ENCODE assay signal across 8 mouse cellular contexts in the genomic region with DNA sequence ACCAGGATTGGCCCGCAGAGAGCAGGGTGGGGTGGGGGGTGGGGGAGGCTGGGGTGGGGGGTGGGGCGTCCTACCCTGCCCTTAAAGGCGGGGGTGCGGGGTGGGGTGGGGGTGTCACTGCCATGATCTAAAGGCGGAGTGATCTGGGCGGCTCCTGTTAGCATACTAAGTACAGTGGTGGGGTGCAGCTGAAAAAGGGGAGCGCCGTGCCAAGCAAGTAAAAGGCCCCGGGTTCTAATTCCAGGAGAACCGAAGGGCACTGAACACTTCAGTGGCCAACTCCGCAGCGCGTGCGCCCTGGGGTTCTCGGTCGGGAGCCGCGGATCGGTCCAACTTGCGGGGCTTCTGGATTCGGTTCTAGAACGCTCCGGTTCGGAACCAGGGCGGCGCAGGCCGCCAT. TPM values are rescaled to one million over a fixed set of nuclear protein-coding genes. Genes with fewer than 3 reads are reported as not detected.
DNase-seq lines count a peak whose midpoint lies in the region; ATAC-seq and TF ChIP-seq lines count a peak whose summit lies in the region.

No protein-coding gene starts in this region.

- H3K27ac ChIP-seq in neural tube, embryonic 11.5 days (ENCODE audit: low read depth, low read length), result no peak overlapping the region
- peak overlapping the region; percentile 77 for H3K27ac ChIP-seq in embryonic facial prominence, embryonic 14.5 days (replicated peaks; ENCODE audit: low read depth, low read length)
- peak overlapping the region; percentile 82 for H3K27ac ChIP-seq in limb, embryonic 12.5 days
- H3K27ac ChIP-seq in small intestine, adult 2 months (ENCODE audit: insufficient read depth, low read depth, low read length), result peak overlapping the region; percentile 21; the same call in 1 of the 2 replicates

- H3K4me2 ChIP-seq in neural tube, embryonic 11.5 days (ENCODE audit: low read depth), result peak overlapping the region; percentile 88
- H3K4me2 ChIP-seq in embryonic facial prominence, embryonic 14.5 days (ENCODE audit: low read depth, low read length), result peak overlapping the region; percentile 97
- peak overlapping the region; percentile 88 for H3K4me2 ChIP-seq in limb, embryonic 12.5 days

- no peaks in the 10 kb centered on the region for H3K9me3 ChIP-seq in neural tube, embryonic 11.5 days (ENCODE audit: control insufficient read depth, low read length)
- H3K9me3 ChIP-seq in embryonic facial prominence, embryonic 14.5 days (ENCODE audit: control insufficient read depth, low read length), result no peaks in the 10 kb centered on the region
- H3K9me3 ChIP-seq in limb, embryonic 12.5 days, result no peaks in the 10 kb centered on the region

- peak; percentile 63 for ATAC-seq in neural tube, embryonic 11.5 days (ENCODE audit: insufficient read depth, low FRiP score, low TSS enrichment)
- ATAC-seq in embryonic facial prominence, embryonic 14.5 days (ENCODE audit: low read depth), result no peak; the same call in 1 of the 2 replicates
- peak; percentile 39; the same call in 1 of the 2 replicates for ATAC-seq in limb, embryonic 12.5 days (ENCODE audit: insufficient number of reproducible peaks, insufficient read depth, low FRiP score, low TSS enrichment, low read depth)

- 0 out of 2 replicates have a peak, but pooled peaks cover 2% of the 10 kb centered on the region for H3K4me1 ChIP-seq in neural tube, embryonic 11.5 days (ENCODE audit: control insufficient read depth, insufficient read depth, low read length)
- 0 out of 2 replicates have a peak, but pooled peaks cover 12% of the 10 kb centered on the region for H3K4me1 ChIP-seq in embryonic facial prominence, embryonic 14.5 days (ENCODE audit: control insufficient read depth, insufficient read depth, low read length)
- H3K4me1 ChIP-seq in limb, embryonic 12.5 days (replicated peaks), result peaks cover 29% of the 10 kb centered on the region
- no peaks in the 10 kb centered on the region; the same call in 1 of the 2 replicates for H3K4me1 ChIP-seq in small intestine, adult 2 months (ENCODE audit: control insufficient read depth, insufficient read depth, insufficient read length, low read length)

- H3K9ac ChIP-seq in neural tube, embryonic 11.5 days (ENCODE audit: low read length), result peak overlapping the region; percentile 70
- H3K9ac ChIP-seq in embryonic facial prominence, embryonic 14.5 days (ENCODE audit: low read depth, low read length), result peak overlapping the region; percentile 78
- peak overlapping the region; percentile 69 for H3K9ac ChIP-seq in limb, embryonic 12.5 days (replicated peaks)

- under 1% methylated on average over 27 of the region's 27 CpGs for WGBS in neural tube, embryonic 11.5 days
- WGBS in embryonic facial prominence, embryonic 14.5 days, result 1% methylated on average over 14 of the region's 27 CpGs
- WGBS in limb, embryonic 12.5 days, result 0% methylated on average over 26 of the region's 27 CpGs
- WGBS in small intestine, adult 2 months, result under 1% methylated on average over 27 of the region's 27 CpGs

- no peaks in the 10 kb centered on the region for H3K27me3 ChIP-seq in neural tube, embryonic 11.5 days (ENCODE audit: control insufficient read depth, insufficient read depth, low read length)
- no peaks in the 10 kb centered on the region for H3K27me3 ChIP-seq in embryonic facial prominence, embryonic 14.5 days (replicated peaks; ENCODE audit: control insufficient read depth, insufficient read depth, low read length)
- no peaks in the 10 kb centered on the region for H3K27me3 ChIP-seq in limb, embryonic 12.5 days
- H3K27me3 ChIP-seq in small intestine, adult 2 months (ENCODE audit: control insufficient read depth, insufficient read depth, low read length), result no peaks in the 10 kb centered on the region

- H3K4me3 ChIP-seq in neural tube, embryonic 11.5 days (ENCODE audit: low read depth, low read length), result peak overlapping the region; percentile 43
- H3K4me3 ChIP-seq in embryonic facial prominence, embryonic 14.5 days (ENCODE audit: low read depth, low read length), result peak overlapping the region; percentile 63
- peak overlapping the region; percentile 55 for H3K4me3 ChIP-seq in limb, embryonic 12.5 days (replicated peaks)
- H3K4me3 ChIP-seq in small intestine, adult 2 months (ENCODE audit: low read depth, low read length), result peak overlapping the region; percentile 85

- no peak for TF ChIP-seq CTCF in small intestine, adult 2 months (IDR thresholded peaks at IDR 0.05; ENCODE audit: extremely low read depth, insufficient read length, insufficient replicate concordance, low read depth, low read length)

- no peaks in the 10 kb centered on the region for H3K36me3 ChIP-seq in neural tube, embryonic 11.5 days (ENCODE audit: control insufficient read depth, insufficient read depth, low read length)
- 0 out of 2 replicates have a peak, but pooled peaks cover 9% of the 10 kb centered on the region for H3K36me3 ChIP-seq in embryonic facial prominence, embryonic 14.5 days (ENCODE audit: control insufficient read depth, insufficient read depth, low read length)
- no peaks in the 10 kb centered on the region for H3K36me3 ChIP-seq in limb, embryonic 12.5 days
- peaks cover 6% of the 10 kb centered on the region for H3K36me3 ChIP-seq in small intestine, adult 2 months (ENCODE audit: control insufficient read depth, insufficient read depth, low read length)

- intact Hi-C loops in left cerebral cortex, postnatal 4 days (cut with DNase I), result loop anchor here (5.0 kb wide), 1 partner anchor 213 kb away; no protein-coding TSS in a partner anchor
- intact Hi-C loops in left cerebral cortex, postnatal 36 days (cut with DNase I), result loop anchor here (5.0 to 10.0 kb wide), 2 partner anchors 118 to 210 kb away; no protein-coding TSS in a partner anchor

- TF ChIP-seq POLR2A in small intestine, adult 2 months (IDR thresholded peaks at IDR 0.05; ENCODE audit: low read depth, low read length), result no peak

- no peak for DNase-seq in neural tube, embryonic 11.5 days (ENCODE audit: low spot score)
- DNase-seq in neural tube, embryonic 10.5 days (ENCODE audit: extremely low spot score, low spot score), result no peak
- peak; percentile 62 for DNase-seq in embryonic facial prominence, embryonic 14.5 days (ENCODE audit: low spot score)
- no peak for DNase-seq in left cerebral cortex, postnatal 4 days
- no peak for DNase-seq in left cerebral cortex, postnatal 36 days (ENCODE audit: low spot score in 2 of 2)
- no peak for DNase-seq in layer of hippocampus, postnatal 10 days (ENCODE audit: low spot score in 2 of 2)

RNA-seq across cellular contexts. Expression of gene Mnd1, which starts 0.4 kb away (rescaled TPM):
- 8.2 and 9.1 TPM in 2 replicates for polyA plus RNA-seq in neural tube, embryonic 11.5 days (2014; fragmentation: Nextera tagmentation; extraction: Ambion mirVana)
- polyA plus RNA-seq in embryonic facial prominence, embryonic 14.5 days (2014; fragmentation: Nextera tagmentation; extraction: Ambion mirVana), result 11.5 and 11.8 TPM in 2 replicates
- polyA plus RNA-seq in limb, embryonic 12.5 days (2016; fragmentation: Nextera tagmentation; extraction: Ambion mirVana), result 14.0 TPM in 2 replicates
- not detected in 2 replicates for polyA plus RNA-seq in small intestine, adult 2 months (2012; rRNA removed)
- total RNA-seq in left cerebral cortex, postnatal 4 days (2021), result 1 to 10 TPM; 2.7 to 2.9 TPM
- total RNA-seq in left cerebral cortex, postnatal 36 days (2021), result 1 to 10 TPM; 1.6 to 2.1 TPM
- total RNA-seq in layer of hippocampus, postnatal 10 days (2021), result 1 to 10 TPM; 2.8 to 3.1 TPM

RNA-seq across cellular contexts. Expression of gene Gm6525, which starts 18.8 kb away (rescaled TPM):
- polyA plus RNA-seq in neural tube, embryonic 11.5 days (2014; fragmentation: Nextera tagmentation; extraction: Ambion mirVana), result 0.76 and 0.95 TPM in 2 replicates
- polyA plus RNA-seq in embryonic facial prominence, embryonic 14.5 days (2014; fragmentation: Nextera tagmentation; extraction: Ambion mirVana), result 0.50 and 0.60 TPM in 2 replicates
- 0.35 and 0.88 TPM in 2 replicates for polyA plus RNA-seq in limb, embryonic 12.5 days (2016; fragmentation: Nextera tagmentation; extraction: Ambion mirVana)
- not detected in 2 replicates for polyA plus RNA-seq in small intestine, adult 2 months (2012; rRNA removed)
- not detected for total RNA-seq in left cerebral cortex, postnatal 4 days (2021)
- not detected for total RNA-seq in left cerebral cortex, postnatal 36 days (2021)
- not detected for total RNA-seq in layer of hippocampus, postnatal 10 days (2021)
